Mouse (Mus musculus): Measurements from ENCODE around the gene Olfr698. TPM values are rescaled to one million over a fixed set of nuclear protein-coding genes. Genes with fewer than 3 reads are reported as not detected.
"Not testable (repeated sequence)": the region's sequence is repeated elsewhere in the genome, so short reads cannot be mapped to it uniquely, and the experiment has no call there.

The Olfr698 gene
- not detected in 2 replicates for polyA plus RNA-seq (2014; fragmentation: Nextera tagmentation; extraction: Ambion mirVana)

- no peak within 1 kb of the TSS for H3K4me3 ChIP-seq (ENCODE audit: low read depth, low read length)
- no peak within 1 kb of the TSS for H3K9ac ChIP-seq (replicated peaks; ENCODE audit: low read length)
- no peak within 1 kb of the TSS for H3K4me2 ChIP-seq (ENCODE audit: low read depth, low read length)
- no peak within 1 kb of the TSS for H3K27ac ChIP-seq (replicated peaks; ENCODE audit: low read depth, low read length)
- ATAC-seq (replicated peaks; ENCODE audit: insufficient number of reproducible peaks, low FRiP score, low TSS enrichment, low read depth) (no peak), DNase-seq (ENCODE audit: low spot score) (no peak)
- no peaks in the 10 kb centered on the region for H3K4me1 ChIP-seq (ENCODE audit: control insufficient read depth, insufficient read depth, low read length)
- no peaks in the 10 kb centered on the region for H3K9me3 ChIP-seq (replicated peaks; ENCODE audit: control insufficient read depth, low read length)
- no peaks in the 10 kb centered on the region for H3K36me3 ChIP-seq (replicated peaks; ENCODE audit: control insufficient read depth, insufficient read depth, low read depth, low read length)
- no peaks in the 10 kb centered on the region for H3K27me3 ChIP-seq (ENCODE audit: control insufficient read depth, insufficient read depth, low read length)
Measured at GRCm38 (mm10) chr7:106755297-106755696, at the start of gene Olfr698. Olfr698 (minus strand) TSS chr7:106755397.

- Histone ChIP-seq H3K4me3 (ENCODE audit: low read depth, low read length) (no peak within 1 kb of the TSS), H3K27me3 (ENCODE audit: control insufficient read depth, insufficient read depth, low read length) (no peaks in the 10 kb centered on the region), H3K27ac (replicated peaks; ENCODE audit: low read depth, low read length) (no peak within 1 kb of the TSS), H3K9me3 (replicated peaks; ENCODE audit: control insufficient read depth, low read length) (no peaks in the 10 kb centered on the region), H3K4me2 (ENCODE audit: low read depth, low read length) (no peak within 1 kb of the TSS), H3K9ac (replicated peaks; ENCODE audit: low read length) (no peak within 1 kb of the TSS), H3K36me3 (replicated peaks; ENCODE audit: control insufficient read depth, insufficient read depth, low read depth, low read length) (no peaks in the 10 kb centered on the region), H3K4me1 (ENCODE audit: control insufficient read depth, insufficient read depth, low read length) (no peaks in the 10 kb centered on the region)
- WGBS, result 79% methylated on average over 1 of the region's 1 CpGs
- ATAC-seq (replicated peaks; ENCODE audit: insufficient number of reproducible peaks, low FRiP score, low TSS enrichment, low read depth) (no peak), DNase-seq (ENCODE audit: low spot score) (no peak)
Measured at GRCm38 (mm10) chr7:106793098-106793497, 37.9 kb upstream of the Olfr698 start, which contains the start of gene Olfr699. Olfr699 (minus strand) TSS chr7:106793198.

- Histone ChIP-seq H3K4me1 (ENCODE audit: control insufficient read depth, insufficient read depth, low read length) (no peaks in the 10 kb centered on the region), H3K36me3 (replicated peaks; ENCODE audit: control insufficient read depth, insufficient read depth, low read depth, low read length) (no peaks in the 10 kb centered on the region), H3K9me3 (replicated peaks; ENCODE audit: control insufficient read depth, low read length) (no peaks in the 10 kb centered on the region), H3K27me3 (ENCODE audit: control insufficient read depth, insufficient read depth, low read length) (no peaks in the 10 kb centered on the region), H3K27ac (replicated peaks; ENCODE audit: low read depth, low read length) (no peak overlapping the region), H3K4me2 (ENCODE audit: low read depth, low read length) (no peak overlapping the region), H3K4me3 (ENCODE audit: low read depth, low read length) (no peak overlapping the region), H3K9ac (replicated peaks; ENCODE audit: low read length) (no peak overlapping the region)
- no peak for DNase-seq (ENCODE audit: low spot score)
- ATAC-seq (replicated peaks; ENCODE audit: insufficient number of reproducible peaks, low FRiP score, low TSS enrichment, low read depth), result no peak
Measured at GRCm38 (mm10) chr7:106788330-106788729, 33.1 kb upstream of the Olfr698 start.

- 88% methylated on average over 2 of the region's 2 CpGs for WGBS
- H3K9ac ChIP-seq (replicated peaks; ENCODE audit: low read length); H3K4me1 ChIP-seq (ENCODE audit: control insufficient read depth, insufficient read depth, low read length); H3K4me3 ChIP-seq (ENCODE audit: low read depth, low read length); H3K4me2 ChIP-seq (ENCODE audit: low read depth, low read length); H3K36me3 ChIP-seq (replicated peaks; ENCODE audit: control insufficient read depth, insufficient read depth, low read depth, low read length); DNase-seq (ENCODE audit: low spot score); H3K27ac ChIP-seq (replicated peaks; ENCODE audit: low read depth, low read length); ATAC-seq (replicated peaks; ENCODE audit: insufficient number of reproducible peaks, low FRiP score, low TSS enrichment, low read depth); H3K9me3 ChIP-seq (replicated peaks; ENCODE audit: control insufficient read depth, low read length); H3K27me3 ChIP-seq (ENCODE audit: control insufficient read depth, insufficient read depth, low read length): not testable (repeated sequence)
Measured at GRCm38 (mm10) chr7:106761008-106761407, 5.8 kb upstream of the Olfr698 start.

GRCm38 (mm10) chr7:106758800-106759199, 3.6 kb upstream of the Olfr698 start:
- DNase-seq (ENCODE audit: low spot score), result no peak
- no peaks in the 10 kb centered on the region for H3K9me3 ChIP-seq (replicated peaks; ENCODE audit: control insufficient read depth, low read length)
- no peak for ATAC-seq (replicated peaks; ENCODE audit: insufficient number of reproducible peaks, low FRiP score, low TSS enrichment, low read depth)
- no peak overlapping the region for H3K27ac ChIP-seq (replicated peaks; ENCODE audit: low read depth, low read length)
- H3K36me3 ChIP-seq (replicated peaks; ENCODE audit: control insufficient read depth, insufficient read depth, low read depth, low read length), result no peaks in the 10 kb centered on the region
- no peak overlapping the region for H3K9ac ChIP-seq (replicated peaks; ENCODE audit: low read length)
- no peak overlapping the region for H3K4me3 ChIP-seq (ENCODE audit: low read depth, low read length)
- H3K4me2 ChIP-seq (ENCODE audit: low read depth, low read length), result no peak overlapping the region
- H3K27me3 ChIP-seq (ENCODE audit: control insufficient read depth, insufficient read depth, low read length), result no peaks in the 10 kb centered on the region
- no peaks in the 10 kb centered on the region for H3K4me1 ChIP-seq (ENCODE audit: control insufficient read depth, insufficient read depth, low read length)
- 88% methylated on average over 2 of the region's 2 CpGs for WGBS

- no peaks in the 10 kb centered on the region for H3K27me3 ChIP-seq (ENCODE audit: control insufficient read depth, insufficient read depth, low read length)
- H3K9ac ChIP-seq (replicated peaks; ENCODE audit: low read length), result no peak overlapping the region
- no peak overlapping the region for H3K4me3 ChIP-seq (ENCODE audit: low read depth, low read length)
- no peaks in the 10 kb centered on the region for H3K4me1 ChIP-seq (ENCODE audit: control insufficient read depth, insufficient read depth, low read length)
- 92% methylated on average over 5 of the region's 5 CpGs for WGBS
- H3K36me3 ChIP-seq (replicated peaks; ENCODE audit: control insufficient read depth, insufficient read depth, low read depth, low read length), result no peaks in the 10 kb centered on the region
- no peaks in the 10 kb centered on the region for H3K9me3 ChIP-seq (replicated peaks; ENCODE audit: control insufficient read depth, low read length)
- no peak for DNase-seq (ENCODE audit: low spot score)
- ATAC-seq (replicated peaks; ENCODE audit: insufficient number of reproducible peaks, low FRiP score, low TSS enrichment, low read depth), result no peak
- no peak overlapping the region for H3K27ac ChIP-seq (replicated peaks; ENCODE audit: low read depth, low read length)
- no peak overlapping the region for H3K4me2 ChIP-seq (ENCODE audit: low read depth, low read length)
Measured at GRCm38 (mm10) chr7:106745811-106746210, 9.4 kb downstream of the Olfr698 start.

- no peak within 1 kb of the TSS for H3K4me2 ChIP-seq (ENCODE audit: low read depth, low read length)
- ATAC-seq (replicated peaks; ENCODE audit: insufficient number of reproducible peaks, low FRiP score, low TSS enrichment, low read depth) (no peak), DNase-seq (ENCODE audit: low spot score) (no peak)
- H3K27ac ChIP-seq (replicated peaks; ENCODE audit: low read depth, low read length), result no peak within 1 kb of the TSS
- no peaks in the 10 kb centered on the region for H3K9me3 ChIP-seq (replicated peaks; ENCODE audit: control insufficient read depth, low read length)
- H3K4me1 ChIP-seq (ENCODE audit: control insufficient read depth, insufficient read depth, low read length), result no peaks in the 10 kb centered on the region
- 86% methylated on average over 1 of the region's 1 CpGs for WGBS
- H3K4me3 ChIP-seq (ENCODE audit: low read depth, low read length), result no peak within 1 kb of the TSS
- no peaks in the 10 kb centered on the region for H3K27me3 ChIP-seq (ENCODE audit: control insufficient read depth, insufficient read depth, low read length)
- no peak within 1 kb of the TSS for H3K9ac ChIP-seq (replicated peaks; ENCODE audit: low read length)
- no peaks in the 10 kb centered on the region for H3K36me3 ChIP-seq (replicated peaks; ENCODE audit: control insufficient read depth, insufficient read depth, low read depth, low read length)
Measured at GRCm38 (mm10) chr7:106742343-106742742, 12.9 kb downstream of the Olfr698 start, which contains the start of gene Olfr697. Olfr697 (minus strand) TSS chr7:106742443.

- DNase-seq (ENCODE audit: low spot score) (no peak), ATAC-seq (replicated peaks; ENCODE audit: insufficient number of reproducible peaks, low FRiP score, low TSS enrichment, low read depth) (no peak)
- Histone ChIP-seq H3K4me2 (ENCODE audit: low read depth, low read length) (no peak overlapping the region), H3K4me3 (ENCODE audit: low read depth, low read length) (no peak overlapping the region), H3K4me1 (ENCODE audit: control insufficient read depth, insufficient read depth, low read length) (no peaks in the 10 kb centered on the region), H3K36me3 (replicated peaks; ENCODE audit: control insufficient read depth, insufficient read depth, low read depth, low read length) (no peaks in the 10 kb centered on the region), H3K9me3 (replicated peaks; ENCODE audit: control insufficient read depth, low read length) (no peaks in the 10 kb centered on the region), H3K27me3 (ENCODE audit: control insufficient read depth, insufficient read depth, low read length) (no peaks in the 10 kb centered on the region), H3K27ac (replicated peaks; ENCODE audit: low read depth, low read length) (no peak overlapping the region), H3K9ac (replicated peaks; ENCODE audit: low read length) (no peak overlapping the region)
Measured at GRCm38 (mm10) chr7:106737028-106737427, 18.2 kb downstream of the Olfr698 start.
